Mouse (Mus musculus): Measurements from ENCODE around the gene Tle4. TPM values are rescaled to one million over a fixed set of nuclear protein-coding genes. Genes with fewer than 3 reads are reported as not detected.

Gene Tle4
- polyA plus RNA-seq, 1 experiment from 2014 or later = 2.9 TPM

DNA sequence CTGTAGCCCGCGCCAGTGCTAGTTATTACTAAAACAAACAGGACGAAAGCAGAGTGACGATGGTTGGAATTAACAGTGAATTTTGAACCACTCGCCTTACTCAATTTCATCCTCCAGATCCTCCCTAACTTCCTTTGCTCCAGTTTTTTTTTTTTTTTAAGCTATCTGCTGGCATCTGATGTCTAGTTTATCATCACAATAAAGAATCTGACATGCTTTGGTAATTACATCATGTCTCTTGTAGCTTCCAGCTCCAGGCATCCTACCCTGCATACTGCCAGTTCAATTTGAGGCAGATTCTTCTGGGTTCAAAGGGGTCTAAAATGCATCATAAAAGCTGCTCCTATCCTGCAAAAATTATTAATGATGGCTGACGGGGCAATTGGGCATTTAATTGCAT, 181.9 kb downstream of the Tle4 start:
- ChIA-PET POLR2A (no interaction called here), CTCF (interaction anchor here (1.8 kb wide), 1 partner anchor 25 kb away, joined by 7 read pairs; no protein-coding TSS in a partner anchor)
- in situ Hi-C loops (cut with MboI; ENCODE audit: low pct_unique_long_range_greater_than_20kb) = no loop called here

DNA sequence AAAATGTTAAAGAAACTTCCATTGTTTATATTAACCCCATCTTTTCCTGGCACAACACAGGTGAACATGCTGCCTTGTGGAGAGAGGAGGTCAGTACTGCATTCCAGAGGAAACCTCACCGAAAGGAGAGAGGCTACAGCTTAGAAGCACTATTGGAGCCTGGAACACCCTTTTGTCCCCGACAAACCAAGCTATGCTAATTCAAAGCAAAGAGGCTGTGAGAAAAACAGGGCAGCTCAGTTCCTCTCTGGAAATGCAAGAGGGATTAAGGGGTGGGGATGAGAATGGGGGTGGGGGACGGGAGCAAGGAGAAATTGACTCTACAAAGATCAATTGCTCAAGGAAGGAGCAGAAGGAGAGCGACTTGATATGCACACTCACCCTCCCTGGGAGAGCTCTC, 182.9 kb downstream of the Tle4 start:
- ChIA-PET CTCF (interaction anchor here (1.8 kb wide), 1 partner anchor 26 kb away, joined by 7 read pairs; no protein-coding TSS in a partner anchor), POLR2A (no interaction called here)
- in situ Hi-C loops (cut with MboI; ENCODE audit: low pct_unique_long_range_greater_than_20kb) = no loop called here
- peaks cover 65% of the 10 kb centered on the region for H3K27me3 ChIP-seq
- ATAC-seq = no peak
- no peak for DNase-seq (ENCODE audit: low read depth, low spot score)
- no peak for TF ChIP-seq CTCF (IDR thresholded peaks at IDR 0.05)

More for the DNA sequence above, 181.9 kb downstream of the Tle4 start:
- DNase-seq (ENCODE audit: low read depth, low spot score) (no peak), ATAC-seq (no peak)
- TF ChIP-seq CTCF (IDR thresholded peaks at IDR 0.05) = no peak
- peaks cover 65% of the 10 kb centered on the region for H3K27me3 ChIP-seq

DNA sequence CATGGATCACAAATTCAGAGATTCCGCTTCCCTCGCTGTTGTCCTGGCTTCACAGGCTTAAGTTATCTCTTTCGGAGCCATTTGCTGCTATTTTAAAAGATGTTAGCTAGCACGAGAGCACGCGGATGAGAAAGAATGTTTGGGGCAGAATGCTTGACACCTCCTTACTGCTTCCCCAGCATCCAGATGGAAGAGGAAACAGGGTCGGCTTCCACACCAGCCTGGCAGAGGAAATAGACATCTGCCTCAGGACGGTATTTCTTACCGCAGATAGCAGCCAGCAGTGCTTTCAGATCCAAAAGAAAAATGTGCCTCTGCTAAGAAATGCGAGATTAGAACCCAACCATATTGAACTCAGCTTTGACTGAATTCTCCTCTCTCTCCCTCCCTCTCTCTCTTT, 191.2 kb downstream of the Tle4 start:
- CTCF ChIA-PET = no interaction called here
- no peak for TF ChIP-seq CTCF (IDR thresholded peaks at IDR 0.05)
- H3K27me3 ChIP-seq = peaks cover 75% of the 10 kb centered on the region
- no peak for ATAC-seq
- POLR2A ChIA-PET = no interaction called here
- in situ Hi-C loops (cut with MboI; ENCODE audit: low pct_unique_long_range_greater_than_20kb) = no loop called here
- no peak for DNase-seq (ENCODE audit: low read depth, low spot score)
